Mouse (Mus musculus) inflammation-experienced regulatory T-cells, adult 16 weeks (primary cell): ENCODE data around the gene Tpcn1. TPM values are rescaled to one million over a fixed set of nuclear protein-coding genes. Genes with fewer than 3 reads are reported as not detected.

Experiments
- polyA plus RNA-seq: library from polyadenylated mRNA; unstranded; fragments of 100-300 nt; shearing (Covaris generic); gene quantifications from one replicate; pipeline ENCODE4 v1.2.1, GENCODE M21; 2017

The Tpcn1 gene
- 29.6 TPM for polyA plus RNA-seq

DNA sequence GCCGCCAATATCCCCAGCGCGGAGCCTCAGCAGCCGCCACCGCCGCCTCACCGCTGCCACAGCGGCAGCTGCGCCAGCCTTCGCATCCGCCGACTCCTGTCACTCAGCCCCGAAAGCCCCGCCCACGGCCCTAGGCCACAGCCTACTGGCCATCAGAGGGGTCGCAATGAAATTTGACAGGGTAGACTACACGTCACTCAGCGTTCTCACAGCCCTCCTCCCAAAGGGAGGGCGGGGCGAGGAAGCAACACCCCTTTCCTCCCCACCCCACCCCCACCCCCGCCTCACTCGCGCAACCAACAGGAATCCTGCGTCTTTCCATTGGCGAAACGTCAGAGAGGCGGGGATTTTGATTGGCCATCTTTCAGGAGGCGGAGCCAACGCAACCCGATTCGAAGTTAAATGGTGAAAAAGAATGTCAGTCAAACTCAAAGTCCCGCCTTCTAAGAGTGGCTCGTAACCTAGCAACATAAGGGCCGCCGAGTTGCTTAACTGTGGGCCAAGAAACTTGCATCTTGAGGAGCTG, at the start of gene Tpcn1, which contains the start of gene Iqcd:
TSS of gene Tpcn1 (minus strand) at position 105 of the 526 bp plus-strand sequence.
TSS of gene Iqcd (plus strand) at position 448 of the 526 bp plus-strand sequence.

DNA sequence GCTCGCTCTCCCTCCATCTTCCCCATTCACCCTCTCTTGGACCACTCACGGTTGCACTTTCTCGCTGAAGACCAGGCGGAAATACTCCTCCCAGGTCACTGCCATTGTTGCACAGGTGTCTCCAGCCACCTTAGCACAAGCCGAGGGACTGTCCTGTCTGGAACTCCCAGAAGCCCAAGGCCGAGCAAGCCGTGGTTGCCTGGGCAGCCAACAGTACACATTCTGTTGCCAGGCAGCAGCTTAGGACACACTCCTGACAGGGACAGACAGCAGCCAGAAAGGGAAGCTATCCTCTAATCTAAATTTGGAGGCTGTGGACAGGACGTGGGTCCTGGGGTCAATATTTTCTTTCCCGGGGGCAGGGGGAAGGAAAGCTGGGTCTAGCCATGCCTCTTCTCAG, 45.7 kb upstream of the Tpcn1 start, which contains the start of gene Cfap73:
TSS of gene Cfap73 (minus strand) at position 105 of the 400 bp plus-strand sequence.

DNA sequence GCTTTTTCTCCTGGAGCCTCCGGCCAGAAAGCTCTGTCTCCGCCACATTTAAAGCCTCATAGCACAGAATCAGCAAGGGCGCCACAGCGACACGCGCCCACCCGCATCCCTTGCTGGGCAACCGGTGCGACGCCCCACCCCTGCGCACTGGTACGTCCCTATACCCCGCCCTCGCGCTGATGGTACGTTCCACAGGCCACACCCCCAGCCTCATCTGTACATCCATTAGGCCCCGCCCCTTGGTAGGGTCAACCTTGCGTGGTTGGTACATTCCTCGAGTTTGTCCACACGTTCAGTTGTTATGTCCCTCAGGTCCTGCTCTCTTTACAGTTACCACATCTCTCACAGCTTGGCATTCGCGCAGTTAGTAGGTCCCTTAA, 24.0 kb upstream of the Tpcn1 start, which contains the start of the genes Rita1 and Ddx54:
TSS of gene Rita1 (minus strand) at position 148 of the 380 bp plus-strand sequence.
TSS of gene Ddx54 (plus strand) at position 298 of the 380 bp plus-strand sequence.

DNA sequence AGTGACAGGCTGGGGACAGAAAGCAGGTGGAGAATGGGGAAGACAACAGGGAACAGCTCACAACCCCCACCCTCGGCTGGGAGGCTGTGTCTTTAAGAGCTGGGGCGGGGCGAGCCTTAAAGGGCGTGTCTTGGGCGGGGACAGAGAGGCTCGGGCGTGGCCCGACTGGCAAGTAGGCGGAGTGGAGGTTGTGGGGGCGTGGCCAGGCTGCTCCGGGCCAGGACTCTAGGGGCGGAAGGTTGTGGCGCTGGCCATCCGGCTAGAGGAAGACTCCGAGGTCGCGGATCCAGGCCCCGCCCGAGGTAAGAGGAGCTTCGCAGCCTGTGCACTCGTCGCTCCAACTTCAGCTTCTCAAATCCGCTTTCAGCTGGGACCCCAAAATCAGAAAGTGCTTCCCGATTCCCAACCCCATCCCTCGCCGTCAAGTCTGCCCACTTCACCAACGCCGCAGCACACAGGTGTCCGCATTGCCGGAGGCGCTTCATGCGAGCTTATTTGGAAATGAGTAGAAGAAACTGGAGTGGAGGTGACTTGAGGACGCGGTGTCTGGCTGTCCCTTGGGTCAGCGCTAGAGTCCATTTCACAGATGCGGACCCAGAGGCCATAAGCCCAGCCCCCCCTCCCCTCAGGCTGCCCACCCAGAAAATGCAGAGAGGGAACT, 77.4 kb downstream of the Tpcn1 start, which contains the start of gene Slc8b1:
TSS of gene Slc8b1 (plus strand) at position 187 of the 661 bp plus-strand sequence.

DNA sequence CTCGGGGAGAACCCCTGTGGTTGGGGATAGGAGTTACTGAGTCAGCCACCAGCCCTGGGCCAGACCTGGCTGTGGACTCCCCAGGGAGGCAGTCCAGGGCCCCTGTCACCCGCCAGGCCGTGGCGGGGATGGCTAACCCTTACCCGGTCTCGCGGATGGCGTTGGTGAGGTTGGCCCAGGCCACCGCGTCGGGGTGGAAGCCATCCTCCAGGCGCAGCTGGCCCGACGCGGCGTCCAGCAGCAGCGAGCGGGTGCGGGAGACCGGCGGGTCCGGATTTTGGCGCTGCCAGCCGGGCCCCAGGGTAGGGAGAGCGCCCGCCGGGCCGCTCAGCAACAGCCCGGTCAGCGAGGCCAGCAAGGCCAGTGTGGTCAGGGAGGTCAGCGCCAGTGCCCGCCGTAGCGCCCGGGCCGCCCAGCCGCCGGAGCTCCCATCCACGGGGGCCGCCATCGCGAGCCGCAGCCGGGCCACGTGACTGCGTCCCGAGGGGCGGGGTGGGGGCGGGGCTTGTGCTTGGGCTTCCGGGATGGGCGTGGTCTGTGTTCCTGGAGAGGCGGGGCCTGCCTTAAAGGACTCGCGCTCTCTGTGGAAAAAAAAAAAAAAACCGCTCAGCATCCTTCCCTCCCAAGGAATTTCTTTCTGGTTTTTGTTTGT, 85.2 kb downstream of the Tpcn1 start, which contains the start of gene Plbd2:
TSS of gene Plbd2 (minus strand) at position 482 of the 652 bp plus-strand sequence.

Other genes with a start within 250 kb of the Tpcn1 start
- not detected for gene Lhx5, start 157.0 kb downstream of the Tpcn1 start, polyA plus RNA-seq
- gene Sdsl, start 115.9 kb downstream of the Tpcn1 start, polyA plus RNA-seq, result 0.24 TPM
- gene Sds, start 112.1 kb downstream of the Tpcn1 start, polyA plus RNA-seq, result not detected
- 6.5 TPM for gene Plbd2, start 85.0 kb downstream of the Tpcn1 start, polyA plus RNA-seq
- 19.1 TPM for gene Slc8b1, start 77.5 kb downstream of the Tpcn1 start, polyA plus RNA-seq
- 1.2 TPM for gene Iqcd, start 343 bp upstream of the Tpcn1 start, polyA plus RNA-seq
- gene Rita1, start 23.9 kb upstream of the Tpcn1 start, polyA plus RNA-seq, result 8.8 TPM
- gene Ddx54, start 24.1 kb upstream of the Tpcn1 start, polyA plus RNA-seq, result 97.1 TPM
- gene Cfap73, start 45.6 kb upstream of the Tpcn1 start, polyA plus RNA-seq, result not detected
- 14.6 TPM for gene Rasal1, start 60.1 kb upstream of the Tpcn1 start, polyA plus RNA-seq
- gene Dtx1, start 123.3 kb upstream of the Tpcn1 start, polyA plus RNA-seq, result 35.3 TPM
- gene Oas2, start 161.2 kb upstream of the Tpcn1 start, polyA plus RNA-seq, result 1.2 TPM
- gene Oas3, start 189.0 kb upstream of the Tpcn1 start, polyA plus RNA-seq, result 14.1 TPM
- not detected for gene Oas1e, start 206.9 kb upstream of the Tpcn1 start, polyA plus RNA-seq
- gene Oas1c, start 223.8 kb upstream of the Tpcn1 start, polyA plus RNA-seq, result 13.0 TPM